Mouse (Mus musculus): ENCODE data around the gene Raly.

- TF ChIP-seq CTCF (IDR thresholded peaks at IDR 0.05; ENCODE audit: borderline replicate concordance, insufficient read depth, low read depth, low read length) (no peak), POLR2A (IDR thresholded peaks at IDR 0.05; ENCODE audit: borderline replicate concordance, insufficient read depth, low read length) (no peak)
These were observed 21.0 kb upstream of the Raly start, which contains the start of gene Gm14214 for GRCm38 (mm10) chr2:154769930-154770329.
